Mouse (Mus musculus): Measurements from ENCODE around the gene Nsd2. TPM values are rescaled to one million over a fixed set of nuclear protein-coding genes. Genes with fewer than 3 reads are reported as not detected.
"Not testable (repeated sequence)": the region's sequence is repeated elsewhere in the genome, so short reads cannot be mapped to it uniquely, and the experiment has no call there.

The Nsd2 gene
- total RNA-seq, 2 experiments from 2014 or later: 127 to 142 TPM

DNA sequence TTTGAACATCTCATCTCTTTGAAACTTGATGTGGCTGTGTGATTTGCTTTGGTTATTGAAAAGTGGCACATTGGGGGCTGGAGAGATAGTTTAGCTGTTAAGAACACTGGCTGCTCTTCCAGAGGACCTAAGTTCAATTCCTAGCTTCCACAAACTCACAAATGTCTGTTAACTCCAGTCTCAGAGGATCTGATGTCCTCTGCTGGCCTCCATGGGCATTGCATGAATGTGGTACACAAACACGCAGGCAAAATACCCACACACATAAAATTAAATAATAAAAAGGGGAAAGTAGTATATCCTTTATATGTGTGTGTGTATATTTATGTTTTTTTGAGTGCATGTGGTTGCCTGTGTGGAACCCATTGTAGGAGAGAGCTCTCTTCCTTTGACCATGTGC, 10.3 kb downstream of the Nsd2 start:
- intact Hi-C loops (cut with DNase I): no loop called here
- DNase-seq (ENCODE audit: low spot score in 2 of 2): no peak

DNA sequence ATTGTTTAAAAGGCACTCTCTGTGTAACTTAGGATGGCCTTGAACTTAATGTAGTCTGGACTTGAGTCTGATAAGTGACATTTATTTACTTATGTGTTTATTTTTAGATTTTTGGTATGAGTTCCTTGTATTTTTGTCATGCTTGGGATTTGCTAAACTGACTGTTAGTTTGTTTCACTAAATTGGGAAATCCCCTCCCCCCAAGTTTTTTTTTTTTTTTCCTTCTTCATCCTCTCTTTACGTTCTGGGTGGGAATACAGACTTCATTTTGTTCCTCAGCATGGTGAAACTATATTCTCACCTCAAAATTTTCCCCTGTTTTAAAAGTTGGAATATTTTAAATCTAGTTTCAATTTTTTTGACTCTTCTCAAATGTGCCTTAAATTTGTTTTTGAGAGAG, 20.8 kb downstream of the Nsd2 start:
- intact Hi-C loops (cut with DNase I): no loop called here
- no peak for DNase-seq (ENCODE audit: low spot score in 2 of 2)

DNA sequence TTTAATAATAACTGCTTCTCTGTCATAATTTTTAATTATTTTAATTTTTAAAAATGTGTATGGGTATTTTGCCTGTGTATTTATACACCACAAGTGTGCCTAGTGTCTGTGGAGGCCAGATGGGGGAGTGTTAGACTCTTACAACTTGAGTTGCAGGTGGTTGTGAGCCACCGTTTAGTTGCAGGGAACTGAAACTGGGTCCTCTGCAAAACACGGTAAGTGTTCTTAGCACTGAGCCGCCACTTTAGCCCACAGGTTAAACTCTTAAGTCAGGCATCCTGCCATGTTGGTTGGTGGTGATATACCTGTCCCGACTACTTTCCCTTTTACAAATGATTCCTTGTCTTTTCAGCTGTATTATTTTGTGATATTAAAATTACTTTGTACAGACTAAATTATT, 22.0 kb downstream of the Nsd2 start:
- no peak for DNase-seq (ENCODE audit: low spot score in 2 of 2)
- intact Hi-C loops (cut with DNase I): no loop called here

DNA sequence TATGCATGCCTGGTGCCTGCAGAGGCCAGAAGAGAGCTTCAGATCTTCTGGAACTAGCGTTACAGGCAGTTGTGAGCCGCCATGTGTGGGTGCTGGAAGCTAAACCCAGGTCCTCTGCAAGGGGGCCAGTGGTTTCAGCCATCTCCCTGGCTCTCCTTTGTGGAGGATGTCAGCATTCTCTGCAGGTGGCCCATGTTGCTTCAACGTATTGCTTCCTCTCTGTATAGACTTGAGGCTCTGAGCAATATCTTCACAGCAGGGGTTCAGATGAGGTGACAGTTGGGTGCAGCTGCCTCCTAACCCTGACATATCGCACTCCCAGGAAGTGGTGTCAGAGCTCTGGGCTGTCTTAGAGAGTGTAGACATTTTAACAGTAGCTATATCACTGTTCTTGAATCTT, 30.9 kb downstream of the Nsd2 start:
- no peak for DNase-seq (ENCODE audit: low spot score in 2 of 2)
- intact Hi-C loops (cut with DNase I): no loop called here

DNA sequence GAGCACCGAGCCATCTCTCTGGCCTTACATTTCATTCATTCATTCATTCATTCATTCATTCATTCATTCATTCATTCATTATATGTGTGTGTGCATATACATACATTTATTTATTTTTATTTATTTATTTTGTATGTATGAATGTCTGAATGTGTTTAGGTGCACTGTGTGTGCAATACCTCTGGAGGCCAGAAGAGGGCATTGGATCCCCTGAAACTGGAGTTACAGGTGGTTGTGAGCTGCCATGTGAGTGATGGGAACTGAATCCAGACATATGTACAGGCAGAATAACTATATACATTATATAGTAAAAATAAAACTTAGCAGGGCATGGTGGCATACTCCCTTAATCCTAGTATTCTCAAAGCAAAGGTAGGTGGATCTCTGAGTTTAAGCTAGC, 32.6 kb downstream of the Nsd2 start:
- DNase-seq (ENCODE audit: low spot score in 2 of 2): no peak
- intact Hi-C loops (cut with DNase I): no loop called here

GRCm38 (mm10) chr5:33854019-33854418, 33.5 kb downstream of the Nsd2 start:
- intact Hi-C loops (cut with DNase I): no loop called here
- DNase-seq (ENCODE audit: low spot score in 2 of 2): no peak

DNA sequence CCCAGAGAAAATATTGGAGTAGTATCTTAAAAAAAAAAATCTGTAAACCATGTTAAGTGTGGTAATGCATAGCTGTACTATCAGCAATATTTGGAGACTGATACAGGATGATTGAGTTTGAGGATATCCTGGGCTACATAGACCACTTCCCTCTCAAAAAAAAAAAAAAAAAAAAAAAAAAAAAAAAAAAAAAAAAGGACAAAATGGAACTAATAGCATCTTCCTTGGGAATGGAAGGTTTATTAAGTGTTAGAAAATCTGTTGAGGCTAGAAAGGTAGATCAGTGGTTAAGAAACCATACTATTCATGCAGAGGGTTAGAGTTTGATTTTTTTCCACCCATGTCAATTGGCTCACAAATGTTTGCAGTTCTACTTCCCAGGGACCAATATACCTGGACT, 37.2 kb downstream of the Nsd2 start:
- no peak for DNase-seq (ENCODE audit: low spot score in 2 of 2)
- intact Hi-C loops (cut with DNase I): no loop called here

DNA sequence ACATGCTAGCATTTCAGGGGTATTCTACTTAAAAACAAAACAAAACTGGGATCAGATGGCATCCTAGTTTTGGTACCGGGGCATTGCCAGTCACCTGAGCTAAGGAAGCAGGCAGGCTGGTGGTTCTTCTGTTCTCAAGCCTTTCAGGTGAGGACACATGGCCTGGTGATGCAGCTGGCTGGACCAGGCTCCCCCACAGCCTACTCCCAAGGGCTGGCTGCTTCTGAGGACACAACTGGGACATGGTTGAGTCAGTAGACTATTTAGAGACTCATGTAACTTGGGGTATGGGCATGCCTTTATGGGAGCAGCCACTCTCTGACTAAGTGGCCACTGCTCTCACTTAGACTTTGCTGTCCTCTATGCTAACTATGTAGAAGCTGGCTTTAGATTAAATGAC, 54.9 kb downstream of the Nsd2 start:
- intact Hi-C loops (cut with DNase I): no loop called here

GRCm38 (mm10) chr5:33881118-33881517, 60.6 kb downstream of the Nsd2 start:
- intact Hi-C loops (cut with DNase I): no loop called here
- no peak for DNase-seq (ENCODE audit: low spot score in 2 of 2)

More for the DNA sequence above, 54.9 kb downstream of the Nsd2 start:
- no peak for DNase-seq (ENCODE audit: low spot score in 2 of 2)

DNA sequence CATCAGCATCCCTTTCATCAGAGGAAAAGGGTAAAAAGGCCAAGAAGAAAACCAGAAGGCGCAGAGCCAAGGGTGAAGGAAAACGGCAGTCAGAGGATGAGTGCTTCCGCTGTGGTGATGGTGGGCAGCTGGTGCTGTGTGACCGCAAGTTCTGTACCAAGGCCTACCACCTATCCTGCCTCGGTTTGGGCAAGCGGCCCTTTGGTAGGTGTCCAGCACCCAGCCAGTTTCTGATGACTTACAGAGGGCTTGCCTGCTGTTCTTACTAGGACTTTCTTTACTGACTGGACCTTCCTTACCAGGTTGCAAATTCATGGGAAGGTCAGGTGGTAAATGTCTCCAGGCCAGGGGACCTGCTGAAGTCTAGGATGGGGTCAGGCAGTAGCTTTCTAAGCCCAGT, 72.9 kb downstream of the Nsd2 start:
- intact Hi-C loops (cut with DNase I): no loop called here
- no peak for DNase-seq (ENCODE audit: low spot score in 2 of 2)

- peak in 1 of 2 experiments; percentile 25 for DNase-seq (ENCODE audit: low spot score in 2 of 2)
- intact Hi-C loops (cut with DNase I): no loop called here
These were observed 74.6 kb downstream of the Nsd2 start for GRCm38 (mm10) chr5:33895116-33895515.

DNA sequence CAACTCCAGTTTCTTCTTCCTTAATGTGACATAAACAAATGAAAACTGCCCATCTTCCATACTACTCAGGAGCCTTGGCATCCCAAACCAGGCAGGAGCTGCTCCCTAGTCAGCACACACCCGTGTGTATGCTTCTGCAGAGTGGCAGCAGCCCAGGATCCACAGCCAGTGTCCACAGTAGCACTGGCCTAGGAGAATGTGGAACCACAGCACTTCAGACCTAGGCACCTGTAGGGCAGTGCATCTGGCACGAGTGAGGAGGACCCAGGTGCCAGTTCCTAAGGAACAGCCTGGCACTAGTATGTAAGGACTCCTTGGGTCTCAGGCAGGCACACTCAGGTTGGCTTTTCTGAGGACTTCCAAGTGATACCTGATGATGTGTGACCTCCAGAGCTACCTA, 76.6 kb downstream of the Nsd2 start:
- DNase-seq (ENCODE audit: low spot score in 2 of 2): no peak
- intact Hi-C loops (cut with DNase I): no loop called here

GRCm38 (mm10) chr5:33898671-33899070, 78.1 kb downstream of the Nsd2 start:
- intact Hi-C loops (cut with DNase I): no loop called here
- no peak for DNase-seq (ENCODE audit: low spot score in 2 of 2)

DNA sequence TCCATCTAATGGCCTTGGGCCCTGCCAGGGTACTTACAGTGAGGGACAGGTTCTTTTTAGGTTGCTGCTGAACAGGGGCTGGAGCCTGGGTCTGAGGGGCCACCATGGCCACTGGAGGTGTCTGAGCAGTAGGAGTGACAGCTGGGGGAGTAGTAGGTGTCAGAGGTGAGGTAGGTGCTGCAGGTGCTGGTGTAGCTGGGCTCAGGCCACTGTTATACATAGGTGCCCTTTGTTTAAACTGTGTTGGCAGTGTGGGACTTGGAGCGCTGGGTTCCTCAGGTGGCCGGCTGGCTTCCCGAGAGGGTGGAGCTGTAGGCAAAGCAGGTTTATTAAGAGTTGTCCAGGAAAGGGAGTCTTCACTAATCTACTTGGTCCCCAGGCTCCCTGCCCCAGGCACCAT, 78.7 kb downstream of the Nsd2 start:
- intact Hi-C loops (cut with DNase I): no loop called here
- DNase-seq (ENCODE audit: low spot score in 2 of 2): no peak

DNA sequence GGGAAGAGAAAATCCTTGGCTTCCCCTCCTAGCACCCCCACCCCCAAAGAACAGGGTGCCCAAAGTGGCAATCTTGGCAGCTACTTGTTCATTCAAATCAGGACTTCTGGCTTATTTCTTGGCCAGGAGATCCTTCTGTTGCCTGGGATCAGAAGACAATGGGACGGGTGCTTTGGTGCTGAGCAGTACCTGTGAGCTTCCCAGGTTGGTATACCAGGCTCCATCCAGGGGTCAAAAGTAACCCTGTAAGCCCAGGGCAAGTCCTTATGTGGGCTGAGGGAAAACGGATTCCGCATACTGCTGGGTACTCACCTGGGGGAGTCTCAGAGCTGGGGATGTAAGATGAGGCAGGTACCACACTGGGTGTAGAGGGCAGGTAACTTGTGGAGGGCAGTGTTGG, 79.6 kb downstream of the Nsd2 start:
- DNase-seq (ENCODE audit: low spot score in 2 of 2): no peak
- intact Hi-C loops (cut with DNase I): no loop called here

- intact Hi-C loops (cut with DNase I): no loop called here
- DNase-seq (ENCODE audit: low spot score in 2 of 2): no peak
These were observed 80.3 kb downstream of the Nsd2 start for GRCm38 (mm10) chr5:33900701-33901263.

DNA sequence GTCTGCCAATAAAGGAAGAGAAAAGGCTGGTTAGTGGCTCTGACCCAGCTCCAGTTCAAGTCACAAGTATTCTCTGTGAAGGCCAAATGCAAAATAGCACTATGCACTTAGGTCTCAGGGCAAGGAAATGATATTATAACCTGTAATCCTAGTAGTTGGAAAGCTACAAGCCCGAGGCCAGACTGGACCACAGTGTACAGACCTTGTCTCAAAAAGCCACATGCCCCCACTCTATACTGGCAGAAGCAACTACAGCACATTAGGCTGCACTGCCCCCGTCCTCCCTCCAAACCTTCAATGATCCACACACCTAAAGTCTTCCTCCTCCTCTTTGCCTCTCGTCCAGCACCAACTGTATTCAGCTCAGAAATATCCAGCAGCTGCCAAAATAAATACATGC, 80.8 kb downstream of the Nsd2 start:
- DNase-seq (ENCODE audit: low spot score in 2 of 2): no peak
- intact Hi-C loops (cut with DNase I): no loop called here

DNA sequence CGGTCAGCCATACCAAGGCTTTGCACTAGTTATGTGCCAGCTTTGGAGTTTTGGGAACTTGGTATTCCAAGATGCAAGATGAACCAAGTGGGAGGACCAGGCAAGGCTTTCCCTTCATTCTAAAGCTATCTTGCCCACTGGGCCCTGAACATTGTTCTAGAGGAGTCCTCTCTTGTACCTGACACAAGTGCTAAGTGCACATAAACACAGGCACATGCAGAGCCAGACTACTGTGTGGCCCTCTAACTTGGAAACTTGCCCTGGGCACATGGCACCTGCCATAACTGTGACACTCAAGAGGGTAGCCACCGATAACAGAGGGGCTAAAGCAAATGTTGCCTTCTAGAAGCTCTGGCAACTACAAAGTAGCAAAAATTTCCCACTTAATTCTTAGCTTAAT, 82.2 kb downstream of the Nsd2 start:
- DNase-seq (ENCODE audit: low spot score in 2 of 2): no peak
- intact Hi-C loops (cut with DNase I): no loop called here

- intact Hi-C loops (cut with DNase I): no loop called here
- DNase-seq (ENCODE audit: low spot score in 2 of 2): no peak
These were observed 82.7 kb downstream of the Nsd2 start for GRCm38 (mm10) chr5:33903176-33903575.

DNA sequence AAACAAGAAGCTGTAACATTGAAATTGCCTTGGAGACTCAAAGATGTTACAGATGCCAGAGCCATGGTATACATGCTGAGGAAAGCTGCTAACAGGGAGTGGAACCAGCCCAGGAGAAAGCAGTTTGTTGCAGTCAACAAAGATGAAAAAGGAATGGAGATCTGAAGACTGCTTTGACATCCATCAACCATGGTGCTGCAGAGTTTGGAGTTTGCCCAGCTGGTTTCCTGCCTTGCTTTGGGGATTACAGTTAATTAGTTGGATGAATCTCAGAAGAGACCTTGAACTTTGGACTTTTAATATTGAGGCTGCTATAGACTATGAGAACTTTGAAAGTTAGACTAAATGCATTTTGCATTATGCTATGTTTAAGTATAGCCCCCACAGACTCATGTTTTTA, 94.5 kb downstream of the Nsd2 start:
- intact Hi-C loops (cut with DNase I): not testable (repeated sequence)

DNA sequence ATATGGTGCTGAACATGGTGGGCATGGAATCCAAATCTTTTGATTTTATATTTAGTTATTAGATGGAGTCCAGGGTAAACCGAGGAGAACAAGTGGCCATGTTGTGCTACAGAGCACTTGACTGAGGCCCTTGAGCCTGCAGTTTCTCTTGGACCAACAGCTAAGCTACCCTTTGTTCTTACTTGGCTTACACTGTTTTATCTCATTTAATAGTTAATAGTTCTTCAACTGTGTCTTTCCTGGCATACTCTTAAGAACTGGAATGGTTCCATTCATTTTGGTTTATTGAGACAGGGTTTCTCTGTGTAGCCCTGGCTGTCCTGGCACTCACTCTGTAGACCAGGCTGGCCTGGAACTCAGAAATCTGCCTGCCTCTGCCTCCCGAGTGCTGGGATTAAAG, 96.1 kb downstream of the Nsd2 start:
- DNase-seq (ENCODE audit: low spot score in 2 of 2); intact Hi-C loops (cut with DNase I): not testable (repeated sequence)

More for the DNA sequence above, 94.5 kb downstream of the Nsd2 start:
- not testable (repeated sequence) for DNase-seq (ENCODE audit: low spot score in 2 of 2)

- intact Hi-C loops (cut with DNase I): no loop called here
- peak; percentile 30 to 49 for DNase-seq (ENCODE audit: low spot score in 2 of 2)
These were observed 98.9 kb downstream of the Nsd2 start for GRCm38 (mm10) chr5:33919466-33919865.

All from left cerebral cortex, postnatal 14 days (tissue).